Mouse (Mus musculus) liver, embryonic 14.5 days (tissue): Measurements from ENCODE around the gene Adamtsl5. TPM values are rescaled to one million over a fixed set of nuclear protein-coding genes. Genes with fewer than 3 reads are reported as not detected.

ENCODE experiments used
- ATAC-seq: fragments of 200-750 bp; cut with Nextera tagmentation; 2 replicates; pipeline ENCODE4 v1.8.0; 2017; ENCODE audit warnings: moderate number of reproducible peaks, mild to moderate bottlenecking, moderate library complexity; ENCODE audit not compliant: insufficient read depth
- DNase-seq, 3 experiments: peaks; one replicate each; pipeline ENCODE4 v3.0.0-alpha.2; 2012 to 2013; ENCODE audit warnings: low read depth in 3 of 3, low spot score in 3 of 3
- H3K27ac ChIP-seq: fragments of 300-500 bp; sonication (generic); 2 replicates; pipeline ENCODE4 v1.5.1; 2014; ENCODE audit warnings: moderate library complexity, mild to moderate bottlenecking, control low read depth, inconsistent platforms
- H3K27me3 ChIP-seq: fragments of 300-500 bp; sonication (generic); 2 replicates; pipeline ENCODE4 v1.6.1; 2014; ENCODE audit warnings: mild to moderate bottlenecking, low read length, moderate library complexity; ENCODE audit not compliant: control insufficient read depth, insufficient read depth
- H3K36me3 ChIP-seq: fragments of 300-500 bp; sonication (generic); replicated peaks from 2 replicates; pipeline ENCODE4 v1.6.1; 2014; ENCODE audit warnings: low read depth; ENCODE audit not compliant: control insufficient read depth, insufficient read depth
- H3K4me1 ChIP-seq, 2 experiments: fragments of 200-500 bp in 1 of 2; fragments of 300-500 bp in 1 of 2; sonication (generic) in 1 of 2; replicated peaks; 2 replicates each; pipeline ENCODE4 v1.6.1; 2012 to 2014; ENCODE audit warnings: antibody characterized with exemption in 1 of 2, inconsistent platforms in 1 of 2, low read length in 1 of 2; ENCODE audit not compliant: control insufficient read depth in 2 of 2, insufficient read depth in 2 of 2
- H3K4me2 ChIP-seq: fragments of 300-500 bp; sonication (generic); 2 replicates; pipeline ENCODE4 v1.6.1; 2014; ENCODE audit warnings: low read depth, mild to moderate bottlenecking, control low read depth, moderate library complexity
- H3K4me3 ChIP-seq, 2 experiments: fragments of 200-500 bp in 1 of 2; fragments of 300-500 bp in 1 of 2; sonication (generic) in 1 of 2; 2 replicates each; pipeline ENCODE4 v1.5.1; 2012 to 2014; ENCODE audit warnings: low read depth in 2 of 2, low read length in 2 of 2, mild to moderate bottlenecking in 2 of 2, control low read depth in 1 of 2, inconsistent platforms in 1 of 2, moderate library complexity in 1 of 2; ENCODE audit not compliant: insufficient read depth in 1 of 2
- H3K9ac ChIP-seq: fragments of 300-500 bp; sonication (generic); replicated peaks from 2 replicates; pipeline ENCODE4 v1.6.1; 2014; ENCODE audit warnings: mild to moderate bottlenecking, control low read depth, moderate library complexity
- H3K9me3 ChIP-seq: fragments of 300-500 bp; sonication (generic); 2 replicates; pipeline ENCODE4 v1.6.1; 2016; ENCODE audit warnings: low read length, mixed read lengths; ENCODE audit not compliant: control insufficient read depth
- CTCF ChIP-seq: IDR thresholded peaks from 2 replicates; pipeline ENCODE4 v1.5.1; 2016; ENCODE audit warnings: antibody characterized with exemption, low read depth, control low read depth
- EP300 ChIP-seq: IDR thresholded peaks from 2 replicates; pipeline ENCODE4 v1.6.1; 2016; ENCODE audit warnings: antibody characterized with exemption, low read depth
- WGBS: fragments of 180-500 bp; shearing (Covaris S2); extraction: QIAGEN DNeasy Blood & Tissue Kit; methylation state at CpG from one replicate; pipeline ENCODE4 v1.1.7; 2014; ENCODE audit not compliant: insufficient replicate concordance; 5-methylcytosine and 5-hydroxymethylcytosine counted together
- polyA plus RNA-seq, 2 experiments: library from polyadenylated mRNA; depleted of rRNA in 1 of 2; stranded (reverse) in 1 of 2; unstranded in 1 of 2; fragments of >200 nt; fragmentation: Nextera tagmentation in 1 of 2; extraction: Ambion mirVana in 1 of 2; gene quantifications; 2 replicates each; pipeline versions ENCODE4 v1.2.1 to v1.2.3; 2012 to 2014

Gene Adamtsl5
- polyA plus RNA-seq, 2 experiments: 1.3 to 1.9 TPM

DNA sequence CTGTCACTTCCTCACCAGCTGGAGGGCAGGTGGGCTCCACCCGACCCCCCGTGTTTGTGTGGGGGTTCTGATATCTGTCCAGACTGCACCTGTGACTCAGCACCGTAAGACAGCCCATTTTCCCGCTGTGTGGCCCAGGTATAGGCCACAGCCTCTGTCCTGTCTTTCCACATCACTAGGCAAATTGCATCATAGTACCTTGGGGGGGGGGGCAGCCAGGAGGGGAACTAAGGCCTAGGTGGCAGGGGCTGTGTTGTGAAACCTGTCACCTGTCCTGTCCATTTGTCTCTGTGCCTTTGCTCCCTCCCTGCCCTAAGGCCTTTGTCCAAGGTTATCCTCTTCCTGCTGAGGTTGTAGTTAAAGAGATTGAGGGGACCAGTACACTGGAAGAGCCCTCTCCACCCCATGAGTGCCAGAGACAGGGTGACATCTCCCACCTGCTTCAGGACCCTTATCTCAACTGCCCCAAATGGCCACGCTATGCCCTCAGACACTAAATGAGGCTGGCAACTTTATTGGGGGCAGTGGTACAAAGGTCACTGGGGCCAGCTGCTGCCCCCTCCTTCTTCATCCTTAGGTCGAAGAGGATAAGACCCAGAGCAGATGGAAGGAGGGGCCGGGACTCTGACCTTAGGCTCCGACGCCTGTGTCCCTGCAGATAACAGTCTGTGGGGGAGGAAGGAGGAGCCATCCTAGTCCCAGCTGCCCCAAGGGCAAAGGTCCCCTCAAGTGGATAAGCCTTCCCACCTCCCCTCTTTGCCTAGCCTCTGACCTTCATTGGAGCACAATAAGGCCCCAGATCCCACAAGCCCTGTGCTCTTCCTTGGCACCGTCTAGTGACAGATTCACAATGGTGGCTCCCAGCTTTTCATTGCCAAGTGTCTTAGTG, 16.3 kb downstream of the Adamtsl5 start:
- peak overlapping the region; percentile 91 for H3K4me2 ChIP-seq
- H3K4me3 ChIP-seq: peak overlapping the region; percentile 42 to 66
- TF ChIP-seq EP300 (peak; percentile 70), CTCF (no peak)
- ATAC-seq: peak; percentile 74
- peak overlapping the region; percentile 63 for H3K9ac ChIP-seq
- peak overlapping the region; percentile 88 for H3K27ac ChIP-seq
- H3K4me1 ChIP-seq: peaks cover 30 to 38% of the 10 kb centered on the region in 2 experiments
- no peaks in the 10 kb centered on the region for H3K27me3 ChIP-seq
- peaks cover 14% of the 10 kb centered on the region for H3K36me3 ChIP-seq
- DNase-seq: peak; percentile 80 to 87 (median 84)
- H3K9me3 ChIP-seq: no peaks in the 10 kb centered on the region
- WGBS: 17% methylated on average over 10 of the region's 10 CpGs

DNA sequence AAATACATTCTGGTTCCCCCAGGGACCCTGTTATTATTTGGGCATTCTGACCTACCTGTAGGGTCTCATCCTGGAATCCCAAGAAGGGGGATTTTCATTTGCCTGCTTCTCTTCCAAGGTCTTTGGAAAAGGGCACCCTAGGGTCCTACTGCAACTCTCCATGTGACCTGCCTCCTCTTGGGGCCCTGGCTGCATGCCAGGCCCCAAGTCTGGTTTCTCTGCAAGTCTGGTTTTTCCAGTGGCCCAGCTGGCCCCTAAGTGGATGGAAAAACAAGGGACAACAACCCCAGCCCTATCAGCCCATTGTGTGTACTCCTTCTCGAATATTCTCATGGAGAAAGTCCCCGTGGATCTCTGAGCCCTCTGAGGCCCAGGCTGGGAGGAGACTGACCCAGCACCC, 17.3 kb downstream of the Adamtsl5 start:
- Histone ChIP-seq H3K9ac (peak overlapping the region; percentile 63), H3K4me2 (peak overlapping the region; percentile 91), H3K27ac (peak overlapping the region; percentile 88), H3K27me3 (no peaks in the 10 kb centered on the region), H3K4me3 (peak overlapping the region; percentile 42 to 66), H3K4me1 (peaks cover 30 to 38% of the 10 kb centered on the region in 2 experiments), H3K36me3 (peaks cover 7% of the 10 kb centered on the region), H3K9me3 (no peaks in the 10 kb centered on the region)
- ATAC-seq (no peak), DNase-seq (no peak)
- 66% methylated on average over 2 of the region's 2 CpGs for WGBS
- TF ChIP-seq EP300 (no peak), CTCF (no peak)

DNA sequence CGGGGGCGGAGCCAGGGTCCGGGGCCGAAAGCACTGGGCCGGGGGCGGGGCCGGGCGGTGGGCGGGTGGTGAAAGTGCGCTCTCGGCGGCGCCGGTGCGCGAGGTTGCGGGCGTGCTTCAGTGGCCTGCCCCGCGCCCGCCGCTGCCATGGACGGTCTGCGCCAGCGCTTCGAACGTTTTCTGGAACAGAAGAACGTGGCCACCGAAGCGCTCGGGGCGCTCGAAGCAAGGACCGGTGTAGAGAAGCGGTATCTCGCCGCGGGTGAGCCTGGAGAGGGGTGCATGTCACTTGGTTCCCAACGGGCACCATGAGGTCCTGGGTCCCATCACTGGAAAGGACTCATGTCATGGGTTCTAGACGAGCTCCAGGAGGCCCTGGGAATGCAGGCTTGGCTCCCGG, 18.1 kb downstream of the Adamtsl5 start:
- Histone ChIP-seq H3K36me3 (no peaks in the 10 kb centered on the region; the same call in 1 of the 2 replicates), H3K4me2 (peak overlapping the region; percentile 91), H3K9ac (peak overlapping the region; percentile 63), H3K27me3 (no peaks in the 10 kb centered on the region), H3K4me1 (peaks cover 30 to 38% of the 10 kb centered on the region in 2 experiments), H3K4me3 (peak overlapping the region; percentile 42 to 66), H3K9me3 (no peaks in the 10 kb centered on the region), H3K27ac (peak overlapping the region; percentile 88)
- no peak for ATAC-seq
- TF ChIP-seq EP300 (no peak), CTCF (no peak)
- WGBS: under 1% methylated on average over 41 of the region's 41 CpGs
- no peak for DNase-seq

DNA sequence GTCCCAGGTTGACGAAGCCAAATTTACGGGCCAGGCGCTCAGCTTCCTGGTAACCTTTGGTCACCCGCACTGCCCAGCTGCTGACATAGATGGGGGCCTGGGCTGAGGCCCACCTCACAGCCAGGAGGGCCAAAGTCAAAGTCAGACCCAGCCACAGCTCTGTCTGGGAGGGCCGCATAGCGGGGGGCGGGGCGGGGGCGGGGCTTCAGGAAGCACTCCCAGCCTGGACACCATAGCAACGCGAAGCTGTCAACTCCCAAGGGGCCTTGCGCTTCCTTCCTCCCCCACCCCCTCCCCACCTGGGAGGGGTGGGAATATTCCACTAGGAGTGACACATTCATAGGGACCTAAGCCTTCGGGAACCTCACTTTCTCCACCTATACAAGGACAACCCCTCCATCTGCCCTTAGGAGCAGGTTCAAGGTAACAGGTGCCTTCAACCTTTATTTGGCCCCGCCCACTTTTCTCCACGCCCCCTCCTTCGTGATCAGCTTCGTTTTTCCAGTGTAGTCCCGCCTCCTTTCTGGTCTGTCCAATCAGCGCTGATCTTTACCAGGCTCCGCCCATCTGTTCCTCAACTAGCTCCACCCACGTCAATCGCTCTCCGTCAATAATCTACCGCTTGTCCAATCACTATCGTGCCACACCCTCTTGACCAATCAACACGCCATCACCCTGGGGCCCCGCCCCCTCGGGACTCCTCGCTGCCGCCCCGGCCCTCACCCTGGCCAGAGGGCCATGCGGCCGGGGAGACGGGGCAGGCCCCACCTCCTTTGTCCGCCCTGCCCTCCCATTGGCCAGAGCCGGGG, 18.7 kb downstream of the Adamtsl5 start, which contains the start of the genes Pcsk4 and Reep6:
Pcsk4 (minus strand) TSS at position 226 of the 809 bp plus-strand sequence.
Reep6 (plus strand) TSS at position 681 of the 809 bp plus-strand sequence.
- H3K4me3 ChIP-seq: peak within 1 kb of the TSS; percentile 42 to 66
- TF ChIP-seq EP300 (no peak), CTCF (no peak)
- ATAC-seq (peak; percentile 85), DNase-seq (peak; percentile 92 to 96 (median 95))
- peaks cover 30 to 38% of the 10 kb centered on the region in 2 experiments for H3K4me1 ChIP-seq
- no peaks in the 10 kb centered on the region; the same call in 1 of the 2 replicates for H3K36me3 ChIP-seq
- no peaks in the 10 kb centered on the region for H3K9me3 ChIP-seq
- 6% methylated on average over 36 of the region's 36 CpGs for WGBS
- H3K27ac ChIP-seq: peak within 1 kb of the TSS; percentile 88
- H3K9ac ChIP-seq: peak within 1 kb of the TSS; percentile 63
- no peaks in the 10 kb centered on the region for H3K27me3 ChIP-seq
- peak within 1 kb of the TSS; percentile 91 for H3K4me2 ChIP-seq
